Mouse (Mus musculus): ENCODE measurements around the gene Olfr512. TPM values are rescaled to one million over a fixed set of nuclear protein-coding genes. Genes with fewer than 3 reads are reported as not detected.

Olfr512 gene
- not detected for total RNA-seq (2021)
- long read RNA-seq, experiment 1 = 0 reads
- long read RNA-seq, experiment 2 = 0 reads

GRCm38 (mm10) chr7:108713020-108713419, at the start of gene Olfr512:
Olfr512 (plus strand) TSS chr7:108713320.
- no peak for DNase-seq

DNA sequence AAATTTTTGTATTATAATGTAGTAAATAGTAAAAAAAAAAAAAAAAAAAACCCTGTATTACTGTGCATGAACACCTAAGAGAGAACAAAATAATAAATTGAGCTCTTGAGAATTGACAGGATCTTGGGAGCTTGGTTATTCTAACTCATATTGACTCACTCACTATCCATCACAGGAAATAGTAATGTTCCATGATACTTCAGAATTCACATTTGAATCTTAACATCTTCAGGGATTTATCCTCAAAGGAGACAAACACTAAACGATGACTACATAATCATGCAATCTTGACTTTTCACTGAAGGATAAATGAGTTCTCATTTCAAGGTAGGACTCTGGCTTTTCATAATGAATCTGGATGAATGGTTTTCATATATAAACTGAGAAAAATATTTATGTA, 47.0 kb upstream of the Olfr512 start, which contains the start of gene Olfr510:
Gene Olfr510 (plus strand): TSS at position 301 of the 400 bp plus-strand sequence.
- no peak for DNase-seq

DNA sequence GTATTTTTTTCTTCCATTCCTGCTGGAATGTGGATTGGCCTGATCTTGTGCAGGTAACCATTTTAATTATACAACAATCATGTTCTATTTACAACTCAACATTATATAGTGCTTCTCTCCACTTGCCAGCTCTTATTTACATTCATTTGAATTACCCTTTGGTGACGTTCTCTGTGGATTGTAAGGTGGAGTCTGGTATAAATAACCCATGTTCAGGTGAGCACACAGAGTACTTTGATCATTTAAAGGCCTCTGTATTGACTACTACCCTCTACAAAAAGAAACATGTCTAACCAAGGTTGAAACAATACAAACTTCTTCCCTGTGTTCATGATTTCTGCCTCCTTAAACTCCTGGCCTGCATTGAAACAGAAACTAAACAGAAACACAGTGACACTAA, 42.1 kb upstream of the Olfr512 start:
- DNase-seq = no peak

DNA sequence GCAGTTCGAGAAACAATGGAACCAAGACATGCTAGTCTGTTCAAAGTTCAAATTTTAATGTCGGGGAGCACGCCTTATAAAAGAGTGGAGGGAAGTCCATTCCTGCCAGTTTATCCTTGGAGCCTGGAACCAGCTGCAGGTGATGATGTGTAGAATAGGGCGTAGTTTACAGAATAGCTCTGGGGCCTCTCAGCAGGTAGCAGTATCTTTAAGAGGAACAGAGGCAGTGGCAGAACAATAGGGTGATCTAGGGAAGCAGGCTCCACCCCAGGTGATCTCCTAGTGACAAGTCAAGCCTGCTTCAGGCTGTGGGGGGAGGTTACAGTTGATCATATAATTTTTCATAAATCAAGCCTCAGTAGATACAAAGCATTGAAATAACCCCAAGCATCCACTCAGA, 34.2 kb upstream of the Olfr512 start:
- DNase-seq = no peak

DNA sequence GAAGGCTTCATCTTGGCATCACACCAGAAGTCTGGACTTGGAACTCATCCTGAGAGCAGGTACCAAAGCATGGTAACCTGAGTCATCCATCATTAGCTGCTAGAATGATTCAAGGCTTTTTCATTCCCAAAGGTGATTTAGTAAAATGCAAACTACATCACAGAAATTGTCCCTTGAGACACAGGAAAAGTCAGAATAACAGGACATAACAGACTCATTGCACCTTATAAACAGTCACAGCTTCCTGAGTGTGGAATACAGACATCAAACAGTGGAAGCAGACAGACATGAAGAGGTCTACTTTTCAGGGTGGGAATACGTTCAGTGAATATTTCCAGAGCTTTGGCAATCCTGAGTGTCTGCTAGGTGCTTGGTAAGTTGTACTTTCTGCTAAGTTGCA, 37.6 kb downstream of the Olfr512 start, which contains the start of gene Olfr513:
Gene Olfr513 (plus strand): TSS at position 301 of the 400 bp plus-strand sequence.
- no peak for DNase-seq

GRCm38 (mm10) chr7:108760411-108760810, 47.3 kb downstream of the Olfr512 start:
- no peak for DNase-seq

Other genes with a start within 250 kb of the Olfr512 start
- not detected for gene Olfr498, start 248.0 kb upstream of the Olfr512 start, total RNA-seq (2021)
- gene Olfr502, start 188.3 kb upstream of the Olfr512 start, total RNA-seq (2021) = not detected
- not detected for gene Olfr503, start 168.8 kb upstream of the Olfr512 start, total RNA-seq (2021)
- not detected for gene Olfr504, start 147.5 kb upstream of the Olfr512 start, total RNA-seq (2021)
- not detected for gene Olfr506, start 102.5 kb upstream of the Olfr512 start, total RNA-seq (2021)
- gene Olfr507, start 91.5 kb upstream of the Olfr512 start, total RNA-seq (2021) = not detected
- not detected for gene Olfr508, start 83.3 kb upstream of the Olfr512 start, total RNA-seq (2021)
- not detected for gene Olfr509, start 61.4 kb upstream of the Olfr512 start, total RNA-seq (2021)
- gene Olfr510, start 46.9 kb upstream of the Olfr512 start, total RNA-seq (2021) = not detected
- gene Olfr513, start 37.7 kb downstream of the Olfr512 start, total RNA-seq (2021) = not detected
- gene Olfr514, start 112.7 kb downstream of the Olfr512 start, total RNA-seq (2021) = not detected
- gene Olfr516, start 137.2 kb downstream of the Olfr512 start, total RNA-seq (2021) = not detected
- gene Olfr517, start 159.1 kb downstream of the Olfr512 start, total RNA-seq (2021) = not detected
- gene Olfr518, start 171.7 kb downstream of the Olfr512 start, total RNA-seq (2021) = not detected
- gene Olfr519, start 181.1 kb downstream of the Olfr512 start, total RNA-seq (2021) = not detected
- gene Nlrp10, start 216.9 kb downstream of the Olfr512 start, total RNA-seq (2021) = under 1 TPM; 0.68 to 0.79 TPM
- gene Eif3f, start 221.1 kb downstream of the Olfr512 start, total RNA-seq (2021) = 100 to 1,000 TPM; 121 to 122 TPM
- gene Tub, start 237.0 kb downstream of the Olfr512 start, total RNA-seq (2021) = 1 to 10 TPM; 1.9 to 3.0 TPM

Data from gastrocnemius, postnatal 10 days (tissue).